Mouse (Mus musculus) testis, postnatal 14 days (tissue): ENCODE results near the gene Yeats2.
A peak's percentile ranks its signal among the peaks of the same experiment; 100 is the strongest.

Source experiments
- DNase-seq: peaks from one replicate; pipeline ENCODE4 v3.0.0; 2021; ENCODE audit warnings: low spot score

Gene Yeats2

DNA sequence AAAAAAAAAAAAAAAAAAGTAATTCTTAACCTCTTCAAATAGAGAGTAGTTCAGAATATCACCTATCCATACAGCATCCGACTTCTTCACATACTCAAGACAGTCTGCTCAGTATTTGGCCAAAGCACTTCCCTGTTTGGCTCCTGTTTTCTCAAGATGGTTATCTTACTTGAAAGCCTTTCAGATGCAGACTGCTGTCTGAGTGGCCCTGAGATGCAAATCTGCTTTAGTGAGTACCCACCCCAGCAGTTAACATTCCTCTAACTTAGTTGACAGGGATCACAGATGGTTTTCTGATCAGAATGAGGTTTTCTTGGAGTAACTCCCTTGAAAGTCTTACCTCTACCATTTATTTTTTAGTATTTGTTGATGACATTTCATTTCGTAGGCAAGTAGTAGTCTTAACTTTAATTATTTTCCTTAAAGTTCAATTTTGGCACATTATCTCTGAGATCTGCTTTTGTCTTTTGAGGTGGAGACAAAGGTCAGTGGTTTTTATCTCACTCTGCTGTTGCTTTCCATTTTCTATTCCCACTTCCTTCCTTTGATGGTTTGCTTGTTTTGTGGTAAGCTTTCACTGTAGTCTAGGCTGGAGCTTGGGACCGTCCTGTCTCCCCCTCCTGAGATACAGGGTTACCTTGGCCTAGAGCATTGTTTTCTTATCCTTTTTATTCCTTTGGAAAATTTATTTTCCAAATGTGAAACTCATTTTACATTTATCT lies 50.5 kb downstream of the Yeats2 start:
- DNase-seq, result no peak

DNA sequence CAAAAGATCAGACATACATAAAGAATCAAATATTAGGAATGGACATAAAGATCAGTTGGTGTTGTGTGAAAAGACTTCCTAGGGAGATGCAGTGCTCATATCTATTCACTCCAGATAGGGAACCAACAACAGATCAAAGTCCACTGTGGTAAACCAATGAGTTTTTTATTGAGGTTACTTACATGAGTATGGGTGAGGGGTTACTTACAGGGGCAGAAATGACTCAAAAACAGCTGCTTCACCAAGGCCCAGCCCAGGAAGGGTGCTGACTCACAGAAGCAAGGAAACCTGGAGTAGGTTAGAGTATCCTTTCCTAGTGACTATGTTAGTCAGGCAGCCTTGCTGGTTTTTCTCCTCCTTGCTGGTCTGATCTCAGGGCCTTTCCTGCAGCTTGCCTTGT lies 51.2 kb downstream of the Yeats2 start:
- no peak for DNase-seq

DNA sequence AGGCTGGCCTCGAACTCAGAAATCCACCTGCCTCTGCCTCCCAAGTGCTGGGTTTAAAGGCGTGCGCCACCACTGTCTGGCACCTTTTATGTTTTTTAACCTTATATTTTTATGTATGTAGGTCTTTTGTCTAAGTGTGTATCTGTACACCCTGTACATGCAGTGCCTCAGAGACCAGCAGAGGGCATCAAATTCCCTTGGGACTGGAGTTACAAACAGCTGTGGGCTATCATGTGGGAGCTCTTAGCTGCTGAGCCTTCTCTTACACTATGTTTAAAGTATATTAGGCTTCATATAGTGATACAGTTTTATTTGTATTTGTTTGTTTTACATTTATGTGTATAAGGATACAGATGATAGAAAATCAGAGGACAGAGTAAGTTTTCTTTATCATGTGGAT lies 54.7 kb downstream of the Yeats2 start:
- no peak for DNase-seq

DNA sequence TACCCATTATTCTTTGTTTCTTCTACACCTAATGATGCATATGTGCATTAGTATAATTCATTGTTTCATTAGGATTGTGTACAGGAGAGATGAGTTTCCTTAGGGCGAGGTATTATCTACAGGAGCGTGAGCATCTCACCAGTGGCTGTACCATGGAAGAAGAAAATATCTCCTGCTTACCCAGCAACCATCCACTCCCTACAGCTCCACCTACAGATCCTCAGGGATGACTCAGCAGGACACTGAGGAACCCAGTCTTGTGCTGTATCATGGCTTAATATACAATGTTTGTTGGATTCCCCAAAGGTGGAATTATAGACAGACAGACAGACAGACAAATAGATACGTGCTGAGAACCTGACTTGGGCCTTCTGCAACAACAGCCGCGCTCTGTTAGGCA lies 56.1 kb downstream of the Yeats2 start:
- no peak for DNase-seq

DNA sequence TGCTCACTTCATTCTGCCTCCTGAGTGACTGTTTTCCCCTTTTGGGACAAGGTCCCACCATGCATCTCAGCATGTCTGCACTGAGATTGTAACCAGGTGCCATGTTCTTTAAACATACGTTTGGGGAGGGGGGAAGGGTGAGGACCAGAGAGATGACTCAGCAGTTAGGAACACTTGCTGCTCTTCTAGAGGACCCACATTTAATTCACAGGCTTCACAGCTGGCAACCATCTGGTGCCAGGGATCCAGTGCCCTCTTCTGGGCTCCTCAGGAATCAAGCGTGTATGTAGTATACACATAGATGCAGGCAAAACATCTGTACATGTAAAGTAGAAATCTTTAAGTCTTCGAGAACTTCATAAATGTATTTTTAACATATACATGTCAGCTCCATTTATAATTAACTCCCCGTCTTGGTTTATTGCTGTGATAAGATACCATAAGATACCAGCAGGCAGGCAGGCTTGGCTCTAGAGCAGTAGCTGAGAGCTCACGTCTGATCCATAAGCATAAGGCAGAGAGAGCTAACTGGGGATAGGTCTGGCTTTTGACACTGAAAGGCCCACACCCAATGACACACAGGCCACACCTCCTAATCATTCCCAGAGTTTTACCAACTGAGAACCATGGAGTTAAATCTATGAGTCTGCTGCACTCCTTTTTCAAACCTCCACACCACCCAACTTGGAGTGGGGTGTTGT lies 58.8 kb downstream of the Yeats2 start:
- no peak for DNase-seq

DNA sequence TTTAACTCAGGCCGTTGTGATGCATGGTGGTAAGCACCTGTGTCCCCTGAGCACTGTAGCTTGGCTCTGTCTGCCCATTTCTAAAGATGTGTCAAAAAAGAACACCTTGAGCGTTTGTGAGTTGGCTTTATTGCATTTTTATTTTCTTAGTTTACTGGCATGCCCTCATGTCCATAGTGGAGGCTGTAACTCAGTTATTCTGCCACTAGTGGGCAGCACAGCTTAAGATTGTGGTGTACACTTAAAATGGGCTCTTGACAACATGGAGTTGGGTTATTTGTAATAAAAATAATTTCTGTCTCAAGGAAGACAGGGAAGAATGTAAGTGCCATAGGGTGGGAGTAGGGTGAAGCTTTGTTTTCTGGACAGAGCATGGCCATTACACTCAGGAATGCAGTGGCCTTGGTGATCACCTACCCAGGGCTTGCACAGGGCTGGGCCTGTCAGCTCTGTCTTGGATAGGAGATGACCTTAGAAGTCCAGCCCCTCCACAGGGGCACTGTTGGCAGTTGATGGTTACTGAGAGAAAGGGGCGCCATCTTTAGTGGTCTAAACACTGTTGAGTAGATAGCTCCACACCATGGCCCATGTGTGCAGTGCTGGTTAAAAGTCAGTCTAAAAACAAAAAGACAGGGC lies 72.8 kb downstream of the Yeats2 start:
- no peak for DNase-seq

DNA sequence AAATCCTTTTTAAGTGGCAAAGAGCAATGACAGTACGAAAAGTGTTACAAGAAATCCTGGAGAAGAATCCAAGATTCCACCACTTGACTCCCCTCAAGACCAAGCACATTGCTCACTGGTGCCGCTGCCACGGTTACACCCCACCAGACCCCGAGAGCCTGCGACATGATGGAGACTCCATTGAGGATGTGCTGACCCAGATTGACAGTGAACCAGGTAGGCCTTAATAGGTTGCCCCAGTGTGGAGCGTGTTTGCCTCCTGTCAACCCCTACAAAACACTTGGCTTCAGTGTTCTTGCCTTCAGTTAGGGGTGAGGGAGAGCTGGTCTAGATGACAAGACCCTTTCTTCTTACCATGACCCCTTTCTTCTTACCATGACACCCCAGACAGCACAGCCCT lies 81.9 kb downstream of the Yeats2 start:
- no peak for DNase-seq

DNA sequence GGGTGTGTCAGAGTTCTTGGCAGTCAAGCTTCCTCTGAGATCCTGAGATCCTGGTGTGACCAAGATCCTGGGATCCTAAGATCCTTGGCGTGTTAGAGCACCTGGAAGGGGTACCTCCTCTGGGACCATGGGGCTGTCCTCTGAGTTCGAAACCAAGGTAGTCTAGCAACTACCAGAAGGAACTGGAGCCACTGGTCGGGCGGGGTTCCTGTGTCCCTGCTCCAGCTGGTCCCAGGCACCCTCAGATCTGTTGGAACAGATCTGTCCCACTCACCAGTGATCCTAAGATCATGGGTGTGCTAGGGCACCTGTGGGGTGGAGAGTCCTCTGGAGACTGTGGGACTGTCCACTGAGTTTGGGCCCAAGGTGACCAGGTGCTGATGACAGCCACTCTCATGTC lies 85.8 kb downstream of the Yeats2 start:
- no peak for DNase-seq

DNA sequence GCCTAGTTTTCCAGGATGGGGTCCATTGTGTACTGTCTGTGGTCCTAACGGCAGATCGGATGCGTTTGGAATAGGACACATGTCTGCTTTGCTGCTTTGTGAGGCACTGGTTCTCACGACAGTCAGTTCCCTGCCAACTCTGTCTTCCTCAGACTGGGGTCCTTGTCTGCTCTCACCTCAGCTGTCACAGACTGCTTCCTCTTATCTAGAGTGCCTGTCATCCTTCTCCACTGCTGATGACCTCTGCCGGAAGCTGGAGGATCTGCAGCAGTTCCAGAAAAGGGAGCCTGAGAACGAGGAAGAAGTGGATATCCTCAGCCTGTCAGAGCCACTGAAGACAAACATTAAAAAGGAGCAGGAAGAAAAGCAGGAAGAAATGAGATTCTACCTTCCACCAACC lies 86.6 kb downstream of the Yeats2 start:
- DNase-seq, result no peak

DNA sequence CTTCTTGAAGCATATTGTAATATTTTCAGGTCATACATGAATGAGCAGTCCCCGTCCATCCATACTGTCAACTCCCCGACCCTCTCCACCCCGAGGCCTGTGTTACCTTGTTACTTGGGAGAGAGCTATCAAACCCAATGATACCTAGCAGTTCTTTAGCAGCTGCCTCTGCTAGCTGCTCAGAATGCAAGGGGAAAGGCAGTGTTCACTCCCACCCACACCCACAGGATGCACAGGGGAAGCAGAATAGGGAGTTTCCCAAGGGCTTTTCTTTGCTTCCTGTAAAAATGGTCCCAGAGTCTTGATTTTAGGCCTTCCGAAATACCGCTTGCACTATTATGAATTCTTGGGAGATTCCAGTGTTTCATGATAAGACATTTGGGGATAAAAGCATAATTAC lies 87.3 kb downstream of the Yeats2 start:
- no peak for DNase-seq

DNA sequence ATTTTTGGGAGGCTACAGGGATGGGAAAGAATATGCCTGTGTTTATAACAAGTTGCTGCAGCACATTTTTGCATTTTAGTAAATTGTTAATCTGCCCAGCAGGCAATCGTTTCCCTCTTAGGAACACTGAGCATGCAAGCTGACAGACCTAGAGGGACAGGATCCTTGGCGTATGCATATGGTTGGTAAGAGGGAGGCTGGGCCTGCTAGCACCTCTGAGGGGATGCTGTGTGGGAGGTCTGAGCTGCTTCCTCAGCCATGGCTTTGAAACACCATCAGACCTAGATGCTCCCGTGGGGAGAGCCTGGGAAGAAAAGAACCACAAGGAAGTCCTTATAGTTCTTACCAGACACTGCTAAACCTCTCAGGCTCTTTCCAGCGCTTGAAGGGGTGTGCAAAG lies 93.5 kb downstream of the Yeats2 start:
- no peak for DNase-seq

DNA sequence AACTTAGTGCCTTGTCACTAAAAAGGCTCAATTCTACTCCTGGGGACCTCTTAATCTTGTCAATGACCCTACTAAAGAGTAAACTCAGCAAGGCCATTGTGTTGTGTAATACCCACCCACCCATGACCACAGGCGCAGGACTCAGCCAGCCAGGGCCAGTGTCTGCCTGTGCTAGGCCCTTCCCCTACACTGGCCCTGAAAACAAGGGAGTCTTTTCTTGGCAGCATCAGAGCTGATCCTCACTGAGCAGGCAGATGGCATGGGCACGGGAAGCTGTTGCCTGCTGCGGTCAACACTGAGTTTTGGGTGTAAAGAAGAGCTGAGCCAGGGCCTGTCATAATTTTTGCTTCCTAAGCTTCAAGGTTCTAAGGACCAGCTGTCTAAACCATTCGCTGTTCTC lies 96.6 kb downstream of the Yeats2 start:
- DNase-seq, result no peak

DNA sequence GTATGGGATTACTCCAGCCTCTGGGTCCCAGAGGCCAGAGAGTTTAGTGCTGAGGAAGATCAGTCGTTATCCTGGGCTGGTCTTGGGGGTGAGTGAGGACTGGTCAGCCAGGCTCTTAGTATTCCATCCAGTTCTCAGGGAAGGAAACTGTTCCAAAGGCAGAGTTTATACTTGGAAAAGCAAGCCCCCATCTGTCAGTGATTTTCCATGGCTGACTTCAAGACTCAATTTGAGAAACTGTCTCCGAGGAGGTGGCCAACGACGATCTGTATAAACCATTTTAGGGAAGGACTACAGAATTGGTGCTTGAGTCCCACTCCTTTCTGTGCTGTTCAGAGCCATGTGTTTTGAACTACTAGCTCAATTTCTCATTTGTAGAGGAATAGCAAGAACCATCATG lies 97.8 kb downstream of the Yeats2 start:
- DNase-seq, result no peak

DNA sequence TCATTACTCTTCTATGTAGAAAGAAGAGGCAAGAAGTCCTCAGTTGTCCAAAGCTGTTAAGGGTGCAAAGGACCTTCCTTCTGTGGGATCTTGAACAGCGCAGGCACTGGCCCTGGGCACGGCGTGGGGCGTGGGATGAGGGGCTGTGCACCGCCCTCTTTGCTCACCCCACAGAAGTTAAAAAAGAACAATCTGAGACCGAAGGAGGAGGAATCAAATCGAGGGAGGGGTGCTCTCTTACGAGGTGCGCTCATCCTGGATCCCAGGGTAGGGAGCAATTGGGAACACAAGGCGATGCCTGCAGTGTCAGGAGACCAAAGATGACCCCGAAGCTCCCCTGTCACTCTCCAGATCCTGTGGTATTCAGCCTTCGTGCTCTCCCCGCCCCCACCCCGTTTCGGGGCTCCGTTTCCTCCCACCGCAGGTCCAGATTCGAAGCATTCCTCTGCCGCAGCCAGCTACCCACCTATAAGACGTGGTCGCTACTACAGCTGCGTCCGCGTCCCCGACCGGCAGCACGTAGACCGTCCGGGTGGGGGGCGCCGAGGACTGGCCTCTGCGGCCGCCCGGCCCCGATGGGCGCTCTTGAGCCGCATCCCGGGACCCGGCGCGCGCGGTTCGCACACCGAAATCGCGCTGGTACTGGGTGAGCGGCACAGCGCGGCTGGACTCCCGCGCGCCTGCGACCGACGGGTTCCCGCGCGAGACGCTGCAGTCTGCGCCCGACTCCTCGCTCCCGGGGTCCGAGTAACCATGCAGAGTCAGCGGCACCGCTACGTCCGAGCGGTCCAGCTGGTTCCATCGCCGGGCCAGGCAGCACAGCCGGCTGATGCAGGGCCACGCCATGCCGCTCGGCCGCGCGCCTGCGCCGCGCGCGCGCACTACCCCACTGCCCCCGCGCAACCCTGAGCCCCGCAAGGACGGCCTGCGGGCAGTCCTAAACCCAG lies 99.9 kb downstream of the Yeats2 start, which contains the start of gene Map6d1:
Gene Map6d1, minus strand, starts transcription at position 891 of the 947 bp plus-strand sequence.
- DNase-seq, result peak; percentile 56

DNA sequence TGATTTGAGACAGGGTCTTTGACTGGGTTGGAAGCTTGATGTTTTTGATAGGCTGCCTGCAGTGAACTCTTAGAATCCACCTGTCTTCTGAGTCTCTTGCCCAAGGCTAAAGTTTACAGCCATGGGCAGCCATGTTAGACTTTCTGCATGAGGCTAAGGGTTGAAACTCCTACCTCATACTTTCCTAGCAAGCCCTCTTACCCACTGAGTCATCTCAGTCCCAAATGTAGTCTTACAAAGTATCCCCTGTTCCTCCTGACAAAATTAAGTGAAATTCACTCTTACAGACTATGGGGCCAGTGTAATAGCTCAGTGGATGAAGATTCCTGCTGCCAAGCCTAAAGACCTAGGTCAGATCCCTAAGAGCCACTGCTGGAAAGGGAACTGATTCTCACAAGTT lies 106.2 kb downstream of the Yeats2 start:
- no peak for DNase-seq

DNA sequence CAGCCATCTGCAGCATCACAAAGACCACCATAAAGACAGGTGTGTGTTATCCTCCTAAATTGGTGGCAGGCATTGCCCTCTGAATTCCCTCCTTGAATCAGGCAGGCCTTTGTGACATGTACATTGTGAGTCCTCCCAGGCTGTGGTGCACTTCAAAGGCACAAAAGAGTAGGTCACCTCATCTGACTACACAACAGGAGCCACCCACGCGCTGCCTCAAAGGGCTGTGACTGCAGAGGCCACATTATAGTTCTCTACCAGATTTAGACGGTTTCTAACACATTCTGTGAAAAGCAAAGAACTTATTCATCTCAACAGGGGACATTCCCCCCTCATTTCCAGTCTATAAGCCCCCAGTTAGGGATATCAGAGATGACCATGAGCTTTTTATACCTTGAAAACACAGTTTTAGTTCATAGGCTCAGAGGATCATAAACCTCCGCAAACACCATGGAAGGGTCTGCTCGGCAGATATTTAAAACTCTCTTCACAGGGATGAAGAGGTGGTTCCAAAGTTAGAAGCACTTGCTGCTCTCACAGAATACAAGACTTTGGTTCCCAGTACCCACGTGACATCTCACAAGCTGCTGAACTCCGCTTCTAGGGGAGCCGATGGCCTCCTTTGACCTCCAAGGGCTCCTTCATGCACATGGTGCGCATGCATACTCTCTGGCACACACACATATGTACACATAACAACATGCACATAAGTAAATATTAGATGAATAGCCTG lies 107.7 kb downstream of the Yeats2 start:
- DNase-seq, result no peak

DNA sequence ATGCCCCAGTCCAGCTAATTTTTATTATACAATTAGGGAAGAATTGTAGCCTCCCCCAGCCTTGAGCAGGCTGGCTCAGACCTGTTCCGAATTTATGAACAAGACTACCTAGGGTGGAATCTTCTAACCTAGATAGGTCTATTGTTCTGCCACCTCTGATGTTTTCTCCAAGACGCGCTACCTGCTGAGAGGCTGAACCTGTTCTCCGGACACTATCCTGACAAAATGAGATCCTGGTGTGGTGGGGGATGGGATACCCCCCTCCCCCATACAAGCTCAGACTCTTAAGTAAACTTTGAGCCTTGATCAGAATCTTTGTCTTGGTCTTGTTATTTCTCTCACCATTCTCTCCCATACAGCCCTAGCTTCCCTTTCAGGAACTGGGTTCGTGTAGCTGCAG lies 117.1 kb downstream of the Yeats2 start:
- no peak for DNase-seq

DNA sequence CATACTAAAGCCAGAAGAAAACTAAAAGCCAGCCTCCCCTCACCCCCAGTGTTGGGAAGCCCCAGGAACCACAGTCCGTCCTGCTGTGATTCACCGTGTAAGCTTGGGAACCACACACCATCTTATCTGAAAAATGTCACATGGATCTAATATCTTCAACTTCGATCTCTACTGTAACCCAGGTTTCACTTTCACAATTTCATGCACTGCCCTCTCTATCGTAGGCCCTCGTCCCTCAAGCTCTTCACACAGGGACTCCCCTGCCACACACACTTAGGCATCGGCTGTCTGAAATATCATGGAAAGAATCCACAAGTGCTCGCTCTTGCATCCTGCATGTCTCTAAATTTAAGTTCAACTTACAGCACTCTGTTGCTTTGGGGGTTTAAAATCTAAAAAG lies 124.2 kb downstream of the Yeats2 start:
- no peak for DNase-seq

DNA sequence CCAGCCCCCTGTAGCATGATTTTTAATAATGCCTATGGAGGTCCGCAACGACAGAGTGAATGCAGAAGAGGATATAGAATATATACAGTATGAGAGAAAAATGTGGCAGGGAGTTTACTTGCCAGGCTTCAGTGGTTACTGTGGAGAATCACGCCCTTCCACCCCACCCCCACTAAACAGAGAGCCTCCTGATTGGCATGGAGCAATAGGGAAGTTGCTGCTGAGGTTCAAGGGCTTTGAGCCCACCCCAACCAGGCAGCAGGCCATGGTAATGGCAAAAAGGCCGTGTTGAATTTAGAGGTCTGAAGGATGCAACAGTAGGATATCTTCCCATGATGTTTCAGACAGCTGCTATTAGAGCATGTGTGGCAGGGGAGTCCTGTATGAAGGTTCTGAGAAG lies 130.5 kb downstream of the Yeats2 start:
- DNase-seq, result no peak

DNA sequence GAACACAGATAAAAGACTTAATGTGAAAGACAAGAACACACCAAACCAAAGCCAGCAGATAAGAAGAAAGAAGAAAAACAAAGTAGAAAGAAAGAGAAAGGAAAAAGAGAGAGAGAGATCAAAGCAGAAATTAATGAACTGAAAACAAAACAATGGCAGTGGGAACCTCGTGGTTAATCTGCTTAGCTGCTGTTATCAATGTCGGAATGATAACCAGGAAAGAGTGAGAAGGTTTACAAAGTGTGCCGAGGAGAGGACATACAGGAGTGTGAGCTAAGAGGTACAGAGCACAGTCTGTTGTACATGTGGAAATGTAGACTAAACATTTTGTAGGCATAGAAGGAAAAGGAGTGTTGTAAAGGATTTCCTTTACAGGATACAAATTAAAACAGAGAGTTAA lies 132.1 kb downstream of the Yeats2 start:
- DNase-seq, result no peak

DNA sequence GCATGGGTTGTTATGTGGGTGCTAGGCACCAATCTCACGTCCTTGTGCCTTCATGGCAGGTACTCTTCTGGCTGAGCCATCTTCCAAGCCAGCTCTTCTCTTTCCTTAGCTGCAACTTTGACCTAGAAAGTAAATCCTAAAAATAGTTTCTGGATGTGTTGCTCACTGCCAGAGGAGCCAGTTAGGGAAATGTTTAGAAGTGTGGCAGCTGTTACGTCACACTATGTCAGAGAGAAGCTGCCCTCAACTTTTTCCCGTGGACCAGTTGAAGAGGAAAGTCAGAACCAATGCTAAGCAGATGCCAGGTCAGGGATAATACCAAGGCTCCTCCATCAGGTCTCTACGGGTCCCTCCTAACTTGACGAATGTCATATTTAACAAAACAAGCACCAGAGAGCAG lies 138.5 kb downstream of the Yeats2 start:
- no peak for DNase-seq

DNA sequence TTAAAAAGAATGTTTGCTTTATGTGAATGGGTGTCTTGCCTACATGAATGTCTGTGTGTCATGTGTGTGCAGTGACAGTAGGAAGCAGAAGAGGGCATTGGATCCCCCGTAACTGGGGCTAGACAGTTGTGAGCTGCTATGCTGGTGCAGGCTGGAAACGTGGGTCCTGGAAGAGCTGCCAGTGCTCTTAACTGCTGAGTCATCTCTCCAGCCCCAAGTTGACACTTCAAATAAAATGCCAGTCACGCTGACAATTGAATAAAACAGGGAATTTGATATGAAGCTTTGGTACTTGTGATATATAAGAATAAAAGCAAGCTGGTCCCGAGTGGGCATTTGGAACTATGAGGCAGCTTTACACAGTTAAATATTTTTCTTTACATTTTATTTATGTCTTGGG lies 139.4 kb downstream of the Yeats2 start:
- DNase-seq, result no peak
